Mouse (Mus musculus) heart, postnatal 0 days (tissue): ENCODE data around the gene Lrrc3c.

Experiments used
- CTCF ChIP-seq: IDR thresholded peaks from 2 replicates; pipeline ENCODE4 v1.5.1; 2016; ENCODE audit warnings: antibody characterized with exemption, control low read depth, low read depth
- EP300 ChIP-seq: IDR thresholded peaks from 2 replicates; pipeline ENCODE4 v1.6.1; 2016; ENCODE audit warnings: antibody characterized with exemption, low read depth

- no peak for TF ChIP-seq CTCF
- no peak for TF ChIP-seq EP300
Observed at GRCm38 (mm10) chr11:98646459-98646858, 48.4 kb downstream of the Lrrc3c start, which contains the start of gene Gsdma2.
